Comparison of ENCODE assay signal across 11 mouse cellular contexts in genomic region chr2:93291186-93291926, GRCm38 (mm10). TPM values are rescaled to one million over a fixed set of nuclear protein-coding genes. Genes with fewer than 3 reads are reported as not detected.
DNase-seq lines count a peak whose midpoint lies in the region; ATAC-seq and TF ChIP-seq lines count a peak whose summit lies in the region.
"Had no signal": no experiment of that assay in that cellular context is flagged by ENCODE, and none has a peak within 500 bp of the region (broad histone marks: within the 10 kb centered on the region; RNA-seq: fewer than 3 reads in every experiment).

No protein-coding gene starts in this region.

- H3K4me2 ChIP-seq in embryonic facial prominence, embryonic 13.5 days: no peak overlapping the region
- H3K4me2 ChIP-seq in intestine, postnatal 0 days (replicated peaks; ENCODE audit: low read depth): no peak overlapping the region

- no peak for TF ChIP-seq CTCF in intestine, postnatal 0 days (IDR thresholded peaks at IDR 0.05; ENCODE audit: low read depth)

- H3K9me3 ChIP-seq in heart, embryonic 10.5 days: no peaks in the 10 kb centered on the region
- peaks cover 10% of the 10 kb centered on the region; the same call in 1 of the 2 replicates for H3K9me3 ChIP-seq in embryonic facial prominence, embryonic 13.5 days
- no peaks in the 10 kb centered on the region for H3K9me3 ChIP-seq in intestine, postnatal 0 days (ENCODE audit: control insufficient read depth)

- no peak for DNase-seq in heart, embryonic 10.5 days (ENCODE audit: low spot score)
- DNase-seq in heart, postnatal 10 days: no peak
- DNase-seq in Muller cell, postnatal 12 days (ENCODE audit: inconsistent ontology term): peak; percentile 16
- DNase-seq in mesoderm, embryonic 11.5 days (ENCODE audit: low read depth, low spot score): peak; percentile 79
- no peak for DNase-seq in adrenal gland, adult (ENCODE audit: inconsistent age in 2 of 2, low spot score in 1 of 2)
- DNase-seq: adrenal gland, adult 2 months; B cell, adult 2 months; kidney, adult 9 months had no signal

- no peak overlapping the region for H3K9ac ChIP-seq in embryonic facial prominence, embryonic 13.5 days
- H3K9ac ChIP-seq in intestine, postnatal 0 days (ENCODE audit: low read depth, low read length): no peak overlapping the region

- H3K27me3 ChIP-seq in heart, embryonic 10.5 days (ENCODE audit: insufficient read depth, poor library complexity, severe bottlenecking): no peaks in the 10 kb centered on the region
- no peaks in the 10 kb centered on the region for H3K27me3 ChIP-seq in embryonic facial prominence, embryonic 13.5 days
- H3K27me3 ChIP-seq in intestine, postnatal 0 days (replicated peaks; ENCODE audit: control insufficient read depth, insufficient read depth, low read length): no peaks in the 10 kb centered on the region

- H3K36me3 ChIP-seq in heart, embryonic 10.5 days: peaks cover 24% of the 10 kb centered on the region
- H3K36me3 ChIP-seq in embryonic facial prominence, embryonic 13.5 days: no peaks in the 10 kb centered on the region
- no peaks in the 10 kb centered on the region for H3K36me3 ChIP-seq in intestine, postnatal 0 days (ENCODE audit: control insufficient read depth, insufficient read depth)

- intact Hi-C loops in heart, postnatal 10 days (cut with DNase I): no loop called here

- peaks cover 59% of the 10 kb centered on the region for H3K4me1 ChIP-seq in heart, embryonic 10.5 days
- peaks cover 38% of the 10 kb centered on the region for H3K4me1 ChIP-seq in embryonic facial prominence, embryonic 13.5 days
- no peaks in the 10 kb centered on the region for H3K4me1 ChIP-seq in intestine, postnatal 0 days (replicated peaks; ENCODE audit: control insufficient read depth, insufficient read depth, low read length)

- peak overlapping the region; percentile 73 for H3K27ac ChIP-seq in heart, embryonic 10.5 days
- peak overlapping the region; percentile 69 for H3K27ac ChIP-seq in embryonic facial prominence, embryonic 13.5 days
- H3K27ac ChIP-seq in intestine, postnatal 0 days (ENCODE audit: low read depth, low read length): no peak overlapping the region

- peak; percentile 34; the same call in 1 of the 2 replicates for ATAC-seq in embryonic facial prominence, embryonic 13.5 days (ENCODE audit: insufficient number of reproducible peaks, insufficient read depth, low FRiP score, low TSS enrichment, low read depth)
- ATAC-seq in intestine, postnatal 0 days: no peak
- ATAC-seq in frontal cortex, adult (ENCODE audit: low TSS enrichment): no peak

- 74% methylated on average over 13 of the region's 13 CpGs for WGBS in heart, embryonic 10.5 days
- 39% methylated on average over 13 of the region's 13 CpGs for WGBS in embryonic facial prominence, embryonic 13.5 days
- 83% methylated on average over 13 of the region's 13 CpGs for WGBS in intestine, postnatal 0 days

- no peak overlapping the region for H3K4me3 ChIP-seq in heart, embryonic 10.5 days
- H3K4me3 ChIP-seq in embryonic facial prominence, embryonic 13.5 days: no peak overlapping the region
- H3K4me3 ChIP-seq in intestine, postnatal 0 days (ENCODE audit: low read depth, low read length): no peak overlapping the region

RNA-seq across cellular contexts. Expression of gene Tspan18, which starts 42.9 kb away (rescaled TPM):
- polyA plus RNA-seq in heart, embryonic 10.5 days (2016; fragmentation: Nextera tagmentation; extraction: Ambion mirVana): 64.2 and 67.0 TPM in 2 replicates
- total RNA-seq in heart, postnatal 10 days (2021): 10 to 100 TPM; 54.1 to 63.4 TPM
- polyA plus RNA-seq in embryonic facial prominence, embryonic 13.5 days (2015; fragmentation: Nextera tagmentation; extraction: Ambion mirVana): 17.7 and 20.8 TPM in 2 replicates
- 12.2 and 18.0 TPM in 2 replicates for polyA plus RNA-seq in intestine, postnatal 0 days (2015; fragmentation: Nextera tagmentation; extraction: Ambion mirVana)

Comparison
In these comparisons a context has a peak if more than half of its experiments do, and no peak if none do; other contexts are left out.
1. DNase-seq: peak in Muller cell, postnatal 12 days (single experiment) and mesoderm, embryonic 11.5 days (single experiment); none in heart, embryonic 10.5 days (single experiment), heart, postnatal 10 days (0 of 2) and adrenal gland, adult (0 of 2).